Mouse (Mus musculus): ENCODE measurements around the gene Coa3. TPM values are rescaled to one million over a fixed set of nuclear protein-coding genes. Genes with fewer than 3 reads are reported as not detected.
A peak's percentile ranks its signal among the peaks of the same experiment; 100 is the strongest.

Gene Coa3
- polyA plus RNA-seq, 1 experiment from 2014 or later = 193 TPM

DNA sequence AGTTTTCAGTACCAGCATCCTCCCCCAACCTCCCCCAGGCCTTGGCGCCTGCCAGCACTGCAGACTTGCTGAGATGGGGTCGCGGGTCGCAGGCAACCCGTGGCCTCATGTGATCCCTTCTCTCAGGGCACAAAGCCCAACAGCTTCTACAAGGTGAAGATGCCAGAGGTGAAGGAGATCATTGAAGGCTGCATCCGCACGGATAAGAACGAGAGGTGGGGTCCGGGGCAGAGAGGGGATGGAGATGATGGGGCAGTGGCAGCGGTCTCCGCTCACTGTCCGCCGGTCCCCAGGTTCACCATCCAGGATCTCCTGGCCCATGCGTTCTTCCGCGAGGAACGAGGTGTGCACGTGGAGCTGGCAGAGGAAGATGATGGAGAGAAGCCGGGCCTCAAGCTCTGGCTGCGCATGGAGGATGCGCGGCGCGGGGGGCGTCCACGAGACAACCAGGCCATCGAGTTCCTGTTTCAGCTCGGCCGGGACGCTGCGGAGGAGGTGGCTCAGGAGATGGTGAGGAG is 13.9 kb downstream of the Coa3 start:
- Histone ChIP-seq H3K4me2 (ENCODE audit: low read depth, low read length) (peak overlapping the region; percentile 63), H3K9me3 (replicated peaks; ENCODE audit: control insufficient read depth, low read length) (no peaks in the 10 kb centered on the region), H3K4me3 (ENCODE audit: low read depth, low read length) (peak overlapping the region; percentile 34), H3K27me3 (ENCODE audit: control insufficient read depth, insufficient read depth, low read length) (peaks cover 33% of the 10 kb centered on the region), H3K27ac (replicated peaks; ENCODE audit: low read depth, low read length) (no peak overlapping the region), H3K4me1 (ENCODE audit: control insufficient read depth, insufficient read depth, low read length) (peaks cover 15% of the 10 kb centered on the region), H3K36me3 (replicated peaks; ENCODE audit: control insufficient read depth, insufficient read depth, low read depth, low read length) (no peaks in the 10 kb centered on the region), H3K9ac (replicated peaks; ENCODE audit: low read length) (peak overlapping the region; percentile 50)
- ATAC-seq (replicated peaks; ENCODE audit: insufficient number of reproducible peaks, low FRiP score, low TSS enrichment, low read depth) (no peak), DNase-seq (ENCODE audit: low spot score) (peak; percentile 42)
- 3% methylated on average over 31 of the region's 31 CpGs for WGBS

DNA sequence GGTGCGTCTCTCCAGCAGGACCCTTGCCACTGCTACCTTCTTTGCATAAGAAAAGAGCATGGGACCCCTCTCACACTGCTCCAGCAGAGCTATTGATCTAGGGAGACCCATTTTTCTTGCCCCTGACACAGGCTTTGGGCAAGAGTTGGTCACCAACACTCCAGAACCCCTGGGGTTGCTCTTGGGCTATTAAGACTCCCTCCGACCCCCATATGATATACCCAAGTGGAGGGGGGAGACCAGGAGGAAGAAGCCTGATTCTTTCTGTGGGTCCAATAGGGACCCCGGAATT is 15.0 kb downstream of the Coa3 start:
- H3K27me3 ChIP-seq (ENCODE audit: control insufficient read depth, insufficient read depth, low read length) = peaks cover 33% of the 10 kb centered on the region
- H3K4me3 ChIP-seq (ENCODE audit: low read depth, low read length) = no peak overlapping the region
- no peaks in the 10 kb centered on the region for H3K36me3 ChIP-seq (replicated peaks; ENCODE audit: control insufficient read depth, insufficient read depth, low read depth, low read length)
- no peak overlapping the region for H3K4me2 ChIP-seq (ENCODE audit: low read depth, low read length)
- ATAC-seq (replicated peaks; ENCODE audit: insufficient number of reproducible peaks, low FRiP score, low TSS enrichment, low read depth) (no peak), DNase-seq (ENCODE audit: low spot score) (no peak)
- no peak overlapping the region for H3K9ac ChIP-seq (replicated peaks; ENCODE audit: low read length)
- H3K9me3 ChIP-seq (replicated peaks; ENCODE audit: control insufficient read depth, low read length) = no peaks in the 10 kb centered on the region
- H3K4me1 ChIP-seq (ENCODE audit: control insufficient read depth, insufficient read depth, low read length) = peaks cover 22% of the 10 kb centered on the region
- WGBS = 9% methylated on average over 3 of the region's 3 CpGs
- no peak overlapping the region for H3K27ac ChIP-seq (replicated peaks; ENCODE audit: low read depth, low read length)

DNA sequence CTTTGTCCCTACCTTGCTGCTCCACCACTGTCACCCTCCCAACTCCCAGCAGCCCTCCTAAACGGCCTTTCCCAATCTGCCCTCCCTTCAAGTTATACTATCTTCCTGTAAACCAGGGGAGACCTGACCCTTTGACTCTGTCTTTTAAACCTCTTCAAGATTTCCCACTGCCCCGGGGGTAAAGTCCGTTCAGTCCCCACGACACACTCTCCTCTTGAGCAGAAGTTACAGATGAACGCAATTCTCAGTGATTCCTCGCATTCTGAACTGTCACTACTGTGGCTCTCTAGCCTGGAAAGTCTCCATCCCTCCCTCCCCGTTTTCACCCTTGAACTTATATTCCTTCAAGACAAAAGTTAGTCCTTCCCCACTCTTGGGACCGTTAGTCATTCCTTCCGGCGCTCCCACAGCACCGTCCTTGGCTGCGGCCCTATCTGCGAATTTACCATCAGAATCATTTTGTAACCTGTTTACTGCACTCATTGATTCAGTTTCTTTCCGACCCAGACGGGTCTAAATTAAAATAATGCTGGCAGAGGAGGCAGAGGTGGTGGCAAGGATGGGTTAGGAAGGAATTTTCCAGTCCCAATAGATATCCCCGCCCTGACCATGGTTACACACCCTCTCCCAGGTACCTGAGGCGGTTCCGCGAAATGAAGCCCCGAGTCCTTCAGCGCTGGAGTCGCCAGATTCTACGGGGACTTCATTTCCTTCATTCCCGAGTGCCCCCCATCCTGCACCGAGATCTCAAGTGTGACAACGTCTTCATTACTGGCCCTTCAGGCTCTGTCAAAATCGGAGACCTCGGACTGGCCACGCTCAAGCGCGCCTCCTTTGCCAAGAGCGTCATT is 15.6 kb downstream of the Coa3 start:
- H3K4me2 ChIP-seq (ENCODE audit: low read depth, low read length) = no peak overlapping the region
- DNase-seq (ENCODE audit: low spot score) (no peak), ATAC-seq (replicated peaks; ENCODE audit: insufficient number of reproducible peaks, low FRiP score, low TSS enrichment, low read depth) (no peak)
- H3K4me3 ChIP-seq (ENCODE audit: low read depth, low read length) = no peak overlapping the region
- H3K27ac ChIP-seq (replicated peaks; ENCODE audit: low read depth, low read length) = no peak overlapping the region
- H3K4me1 ChIP-seq (ENCODE audit: control insufficient read depth, insufficient read depth, low read length) = peaks cover 22% of the 10 kb centered on the region
- no peaks in the 10 kb centered on the region for H3K36me3 ChIP-seq (replicated peaks; ENCODE audit: control insufficient read depth, insufficient read depth, low read depth, low read length)
- no peaks in the 10 kb centered on the region for H3K9me3 ChIP-seq (replicated peaks; ENCODE audit: control insufficient read depth, low read length)
- H3K9ac ChIP-seq (replicated peaks; ENCODE audit: low read length) = no peak overlapping the region
- WGBS = 3% methylated on average over 32 of the region's 32 CpGs
- peaks cover 33% of the 10 kb centered on the region for H3K27me3 ChIP-seq (ENCODE audit: control insufficient read depth, insufficient read depth, low read length)

DNA sequence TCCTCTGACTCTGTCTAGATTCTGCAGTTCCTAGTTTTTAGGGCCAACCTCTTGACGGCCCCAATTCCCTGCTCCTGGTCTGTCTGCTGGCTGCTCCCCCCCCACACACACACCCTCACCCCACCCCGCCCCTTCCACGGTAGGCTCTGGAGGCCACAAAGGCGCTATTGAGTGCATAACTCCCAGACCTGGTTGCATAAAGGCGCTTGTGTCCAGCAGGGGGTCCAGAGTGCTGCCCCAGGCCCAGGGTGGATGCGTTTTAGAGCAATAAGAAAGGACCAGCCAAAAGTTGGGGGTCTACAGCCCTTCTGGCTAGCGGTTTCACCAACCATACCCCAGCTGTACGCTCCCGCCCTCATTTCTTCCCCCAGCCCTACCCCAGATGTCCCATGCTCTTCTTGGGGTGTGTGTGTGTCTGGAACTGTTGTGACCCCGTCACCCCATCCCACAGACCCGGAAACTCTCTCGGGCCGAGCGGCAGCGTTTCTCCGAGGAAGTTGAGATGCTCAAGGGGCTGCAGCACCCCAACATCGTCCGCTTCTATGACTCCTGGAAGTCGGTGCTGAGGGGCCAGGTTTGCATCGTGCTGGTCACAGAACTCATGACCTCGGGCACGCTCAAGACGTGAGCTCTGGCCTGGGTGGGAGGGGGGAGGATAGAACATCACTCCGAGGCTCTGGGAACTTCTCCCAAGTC is 16.5 kb downstream of the Coa3 start:
- no peak overlapping the region for H3K27ac ChIP-seq (replicated peaks; ENCODE audit: low read depth, low read length)
- WGBS = 2% methylated on average over 24 of the region's 24 CpGs
- H3K36me3 ChIP-seq (replicated peaks; ENCODE audit: control insufficient read depth, insufficient read depth, low read depth, low read length) = no peaks in the 10 kb centered on the region
- H3K4me3 ChIP-seq (ENCODE audit: low read depth, low read length) = peak overlapping the region; percentile 21
- ATAC-seq (replicated peaks; ENCODE audit: insufficient number of reproducible peaks, low FRiP score, low TSS enrichment, low read depth) (no peak), DNase-seq (ENCODE audit: low spot score) (no peak)
- peak overlapping the region; percentile 25 for H3K4me2 ChIP-seq (ENCODE audit: low read depth, low read length)
- H3K9ac ChIP-seq (replicated peaks; ENCODE audit: low read length) = no peak overlapping the region
- no peaks in the 10 kb centered on the region for H3K9me3 ChIP-seq (replicated peaks; ENCODE audit: control insufficient read depth, low read length)
- peaks cover 22% of the 10 kb centered on the region for H3K4me1 ChIP-seq (ENCODE audit: control insufficient read depth, insufficient read depth, low read length)
- H3K27me3 ChIP-seq (ENCODE audit: control insufficient read depth, insufficient read depth, low read length) = peaks cover 33% of the 10 kb centered on the region

DNA sequence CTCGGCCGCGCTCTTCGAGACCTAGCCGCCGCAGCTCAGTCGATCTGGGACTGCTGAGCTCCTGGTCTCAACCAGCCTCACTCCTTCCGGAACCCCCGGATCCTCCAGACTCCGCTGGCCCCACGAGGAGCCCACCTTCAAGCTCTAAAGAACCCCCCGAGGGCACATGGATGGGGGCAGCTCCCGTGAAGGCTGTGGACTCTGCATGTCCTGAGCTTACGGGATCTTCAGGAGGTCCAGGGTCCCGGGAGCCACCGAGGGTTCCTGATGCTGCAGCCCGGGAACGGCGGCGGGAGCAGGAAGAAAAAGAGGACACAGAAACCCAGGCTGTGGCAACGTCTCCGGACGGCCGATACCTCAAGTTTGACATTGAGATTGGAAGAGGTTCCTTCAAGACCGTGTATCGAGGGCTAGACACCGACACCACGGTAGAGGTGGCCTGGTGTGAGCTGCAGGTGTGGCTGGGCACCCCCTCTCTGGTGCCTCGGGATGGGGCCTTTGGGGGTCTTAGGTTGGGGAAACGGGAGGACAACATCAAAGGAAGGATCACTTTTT is 18.0 kb downstream of the Coa3 start:
- Histone ChIP-seq H3K27me3 (ENCODE audit: control insufficient read depth, insufficient read depth, low read length) (peaks cover 33% of the 10 kb centered on the region), H3K27ac (replicated peaks; ENCODE audit: low read depth, low read length) (peak overlapping the region; percentile 29; the same call in 1 of the 2 replicates)
- no peak for ATAC-seq (replicated peaks; ENCODE audit: insufficient number of reproducible peaks, low FRiP score, low TSS enrichment, low read depth)

DNA sequence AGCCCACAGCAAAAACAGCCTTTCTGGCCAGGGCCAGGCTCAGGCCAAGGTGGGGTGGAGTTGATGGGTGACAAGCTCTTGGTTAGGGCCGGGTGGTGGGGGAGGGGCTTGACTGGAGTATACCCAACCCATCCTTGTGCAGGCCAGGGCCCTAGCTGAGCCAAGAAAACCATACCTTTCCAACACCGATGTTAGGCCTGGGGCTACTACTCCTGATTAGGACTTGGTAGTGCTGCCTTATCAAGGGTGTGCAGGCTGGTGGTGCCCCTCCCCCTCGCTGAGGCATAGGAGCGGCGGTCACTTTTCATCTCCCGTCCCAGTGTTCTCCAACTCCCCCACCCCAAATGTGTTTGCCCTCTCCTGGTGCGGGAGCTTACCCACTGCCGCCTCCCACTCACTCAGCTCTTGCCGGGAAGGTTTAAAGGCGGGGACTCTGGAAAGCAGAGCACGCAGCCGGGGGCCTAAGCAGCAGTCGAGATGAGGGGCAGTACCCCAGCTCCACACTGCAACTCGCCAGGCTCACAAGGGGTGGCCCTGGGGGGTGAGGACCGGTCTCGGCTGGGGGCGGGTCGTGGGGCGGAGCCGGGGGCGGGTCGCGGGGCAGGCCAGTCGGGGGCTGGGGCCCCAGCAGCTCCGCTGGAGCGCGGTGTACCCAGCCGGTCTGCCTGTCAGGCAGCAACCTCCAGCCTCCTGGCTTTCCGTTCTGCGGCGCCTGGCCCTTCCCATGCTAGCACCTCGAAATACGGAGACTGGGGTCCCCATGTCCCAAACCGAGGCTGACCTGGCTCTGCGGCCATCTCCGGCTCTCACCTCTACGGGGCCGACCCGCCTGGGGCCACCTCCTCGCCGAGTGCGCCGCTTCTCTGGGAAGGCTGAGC is 18.7 kb downstream of the Coa3 start, which contains the start of gene Wnk4:
TSS of gene Wnk4 (plus strand) at position 620 of the 878 bp plus-strand sequence.
- Histone ChIP-seq H3K9ac (replicated peaks; ENCODE audit: low read length) (peak within 1 kb of the TSS; percentile 70), H3K4me2 (ENCODE audit: low read depth, low read length) (peak within 1 kb of the TSS; percentile 96), H3K27ac (replicated peaks; ENCODE audit: low read depth, low read length) (peak within 1 kb of the TSS; percentile 29), H3K4me1 (ENCODE audit: control insufficient read depth, insufficient read depth, low read length) (peaks cover 22% of the 10 kb centered on the region), H3K36me3 (replicated peaks; ENCODE audit: control insufficient read depth, insufficient read depth, low read depth, low read length) (no peaks in the 10 kb centered on the region), H3K9me3 (replicated peaks; ENCODE audit: control insufficient read depth, low read length) (no peaks in the 10 kb centered on the region), H3K4me3 (ENCODE audit: low read depth, low read length) (peak within 1 kb of the TSS; percentile 46), H3K27me3 (ENCODE audit: control insufficient read depth, insufficient read depth, low read length) (peaks cover 30% of the 10 kb centered on the region)
- peak; percentile 76 for DNase-seq (ENCODE audit: low spot score)
- peak; percentile 84 for ATAC-seq (replicated peaks; ENCODE audit: insufficient number of reproducible peaks, low FRiP score, low TSS enrichment, low read depth)
- under 1% methylated on average over 43 of the region's 43 CpGs for WGBS

More for the DNA sequence above, 18.0 kb downstream of the Coa3 start:
- DNase-seq (ENCODE audit: low spot score) = no peak
- Histone ChIP-seq H3K4me2 (ENCODE audit: low read depth, low read length) (peak overlapping the region; percentile 96), H3K9ac (replicated peaks; ENCODE audit: low read length) (peak overlapping the region; percentile 70), H3K36me3 (replicated peaks; ENCODE audit: control insufficient read depth, insufficient read depth, low read depth, low read length) (no peaks in the 10 kb centered on the region), H3K9me3 (replicated peaks; ENCODE audit: control insufficient read depth, low read length) (no peaks in the 10 kb centered on the region), H3K4me1 (ENCODE audit: control insufficient read depth, insufficient read depth, low read length) (peaks cover 22% of the 10 kb centered on the region), H3K4me3 (ENCODE audit: low read depth, low read length) (peak overlapping the region; percentile 46)
- under 1% methylated on average over 30 of the region's 30 CpGs for WGBS

DNA sequence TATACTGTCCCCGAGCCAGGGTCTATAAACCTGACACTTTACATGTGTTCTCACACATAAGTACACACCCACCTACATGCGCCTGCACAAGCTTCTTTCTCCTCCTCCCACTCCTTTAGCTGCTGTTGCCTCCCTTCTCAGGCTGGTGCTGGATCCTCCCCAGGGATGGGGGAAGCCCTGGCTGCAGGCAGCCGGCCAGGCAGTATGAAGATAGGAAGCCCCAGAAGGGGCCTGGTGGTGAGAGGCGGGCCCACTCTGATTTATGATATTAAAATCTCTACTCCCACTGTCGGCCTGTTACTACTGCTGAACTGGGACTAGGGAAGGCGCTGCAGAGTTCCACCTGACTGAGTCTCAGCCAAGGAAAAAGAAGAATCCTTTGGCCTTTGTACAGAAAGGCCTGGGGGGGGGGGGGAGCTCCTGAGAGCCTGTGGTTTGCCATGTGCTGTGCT is 19.6 kb downstream of the Coa3 start:
- no peaks in the 10 kb centered on the region for H3K36me3 ChIP-seq (replicated peaks; ENCODE audit: control insufficient read depth, insufficient read depth, low read depth, low read length)
- DNase-seq (ENCODE audit: low spot score) (no peak), ATAC-seq (replicated peaks; ENCODE audit: insufficient number of reproducible peaks, low FRiP score, low TSS enrichment, low read depth) (no peak)
- H3K9ac ChIP-seq (replicated peaks; ENCODE audit: low read length) = peak overlapping the region; percentile 13; the same call in 1 of the 2 replicates
- peaks cover 17% of the 10 kb centered on the region for H3K4me1 ChIP-seq (ENCODE audit: control insufficient read depth, insufficient read depth, low read length)
- H3K9me3 ChIP-seq (replicated peaks; ENCODE audit: control insufficient read depth, low read length) = no peaks in the 10 kb centered on the region
- H3K27me3 ChIP-seq (ENCODE audit: control insufficient read depth, insufficient read depth, low read length) = peaks cover 23% of the 10 kb centered on the region
- H3K4me3 ChIP-seq (ENCODE audit: low read depth, low read length) = no peak overlapping the region
- H3K27ac ChIP-seq (replicated peaks; ENCODE audit: low read depth, low read length) = no peak overlapping the region; the same call in 1 of the 2 replicates
- H3K4me2 ChIP-seq (ENCODE audit: low read depth, low read length) = peak overlapping the region; percentile 30
- 51% methylated on average over 6 of the region's 6 CpGs for WGBS
